ENCODE assay signal across 25 mouse cellular contexts in the genomic region with DNA sequence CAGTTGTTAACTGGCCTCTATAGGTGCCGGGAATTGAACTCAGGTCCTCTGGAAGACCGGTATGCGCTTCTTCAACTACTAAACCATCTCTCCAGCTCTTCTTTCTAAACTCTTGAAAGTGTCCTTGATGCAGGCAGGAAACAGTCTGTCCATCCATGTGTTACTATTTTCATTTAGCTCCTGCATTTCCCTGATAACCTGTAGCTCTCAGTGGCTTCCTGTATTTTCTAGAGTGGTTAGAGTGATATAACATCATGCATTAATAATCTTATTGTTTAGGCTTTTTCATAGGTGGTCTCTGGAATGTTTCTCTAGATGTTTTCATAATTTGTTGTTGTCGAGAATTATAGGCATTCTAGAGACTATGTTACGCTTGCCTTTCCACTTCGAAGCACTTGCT.
"Had no signal": no experiment of that assay in that cellular context is flagged by ENCODE, and none has a peak within 500 bp of the region (broad histone marks: within the 10 kb centered on the region; RNA-seq: fewer than 3 reads in every experiment).

No protein-coding gene starts in this region.

- DNase-seq: gastrocnemius, adult 2 months; gastrocnemius, postnatal 10 days; gastrocnemius, postnatal 25 days; heart, adult 18-20 months; heart, postnatal 10 days; heart, postnatal 4 days; kidney, adult 11 months; kidney, adult 2 months; kidney, postnatal 10 days; kidney, postnatal 25 days; kidney, postnatal 4 days; liver; liver, embryonic 13.5 days had no signal

- H3K4me1 ChIP-seq: heart, embryonic 10.5 days; heart, embryonic 12.5 days; hindbrain, embryonic 10.5 days; hindbrain, embryonic 12.5 days; limb, embryonic 10.5 days; limb, embryonic 12.5 days had no signal

- H3K27me3 ChIP-seq: heart, embryonic 12.5 days; hindbrain, embryonic 12.5 days; limb, embryonic 12.5 days; liver, embryonic 13.5 days had no signal

- ATAC-seq: hindbrain, postnatal 0 days; intestine, embryonic 16.5 days had no signal

- H3K36me3 ChIP-seq: hindbrain, embryonic 10.5 days; hindbrain, embryonic 12.5 days; limb, embryonic 10.5 days; limb, embryonic 12.5 days; liver, embryonic 13.5 days had no signal

- H3K9me3 ChIP-seq: heart, embryonic 10.5 days; heart, embryonic 12.5 days; hindbrain, embryonic 10.5 days; hindbrain, embryonic 12.5 days; limb, embryonic 10.5 days; limb, embryonic 12.5 days; liver, embryonic 13.5 days had no signal

- H3K9ac ChIP-seq: heart, embryonic 12.5 days; hindbrain, embryonic 12.5 days; hindbrain, embryonic 14.5 days; limb, embryonic 12.5 days; liver, embryonic 13.5 days had no signal

- H3K27ac ChIP-seq: gastrocnemius, adult 2 months; heart, embryonic 10.5 days; hindbrain, embryonic 10.5 days; hindbrain, embryonic 12.5 days; hindbrain, embryonic 14.5 days; hindbrain, postnatal 0 days; layer of hippocampus, adult 2 months; left cerebral cortex, adult 2 months; limb, embryonic 10.5 days; limb, embryonic 12.5 days; liver, embryonic 13.5 days had no signal

- H3K4me3 ChIP-seq: gastrocnemius, adult 2 months; heart, embryonic 10.5 days; heart, embryonic 12.5 days; hindbrain, embryonic 10.5 days; hindbrain, embryonic 12.5 days; layer of hippocampus, adult 2 months; left cerebral cortex, adult 2 months; limb, embryonic 10.5 days; limb, embryonic 12.5 days; liver, embryonic 13.5 days had no signal

- H3K4me2 ChIP-seq: heart, embryonic 12.5 days; hindbrain, embryonic 12.5 days; hindbrain, embryonic 14.5 days; limb, embryonic 12.5 days; liver, embryonic 11.5 days; liver, embryonic 13.5 days had no signal
